Mouse (Mus musculus) duodenum, adult 2 months (tissue): Measurements from ENCODE around the gene Ptpn4. TPM values are rescaled to one million over a fixed set of nuclear protein-coding genes. Genes with fewer than 3 reads are reported as not detected.

Source experiments
- polyA plus RNA-seq: library from polyadenylated mRNA; depleted of rRNA; stranded (reverse); fragments of >200 nt; gene quantifications from 2 replicates; pipeline ENCODE4 v1.2.3, GENCODE M21; 2012; ENCODE audit warnings: low replicate concordance; rRNA removed

Gene Ptpn4
- 0.65 and 1.0 TPM in 2 replicates for polyA plus RNA-seq

GRCm38 (mm10) chr1:119837035-119837751 lies at the start of gene Ptpn4:
Gene Ptpn4 (minus strand): TSS chr1:119837613.

DNA sequence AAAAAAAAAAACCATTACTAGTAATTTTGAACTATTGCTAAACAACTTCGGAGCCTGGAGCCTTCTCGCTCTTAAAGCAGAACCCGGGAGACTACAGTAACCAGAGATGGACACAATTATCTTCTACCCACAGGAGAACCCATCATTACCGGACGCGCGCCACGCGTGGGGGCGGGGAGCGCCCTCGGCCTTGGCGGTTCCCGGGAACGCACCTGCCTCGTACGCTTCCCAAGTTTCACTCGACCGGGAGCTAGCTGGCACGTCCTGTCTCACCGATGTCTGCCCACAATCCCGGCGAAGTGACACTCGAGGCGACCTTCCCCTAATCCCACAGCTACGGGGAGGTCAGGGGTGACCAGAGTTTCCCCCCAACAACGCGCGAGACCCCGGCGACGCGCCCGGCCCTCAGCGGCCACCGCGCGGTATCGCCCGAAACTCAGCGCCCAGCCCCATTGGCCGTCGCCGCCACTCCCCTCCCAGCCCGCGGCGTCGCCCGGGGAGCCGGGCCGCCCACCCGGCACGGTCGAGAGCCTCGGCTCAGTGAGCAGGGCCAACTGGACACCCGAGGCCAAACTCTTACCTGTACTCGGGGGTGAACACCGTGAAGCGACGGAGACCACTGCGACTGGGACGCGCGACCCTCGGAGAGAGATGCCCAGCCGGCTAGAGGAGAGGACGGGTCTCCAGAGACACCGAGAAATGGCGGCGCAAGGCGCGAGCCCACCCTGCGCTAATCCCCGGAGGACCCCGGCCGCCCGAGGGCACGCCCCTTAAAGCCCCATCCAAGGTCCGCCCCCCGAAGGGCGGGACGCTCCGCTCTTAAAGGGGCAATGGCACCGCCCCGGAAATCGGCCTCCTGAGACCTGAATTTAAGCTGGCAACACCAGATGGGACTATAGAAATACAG lies 189.0 kb downstream of the Ptpn4 start, which contains the start of gene Epb41l5:
Gene Epb41l5, minus strand, starts transcription at position 796 of the 907 bp plus-strand sequence.

Other genes with a start within 250 kb of the Ptpn4 start
- 1.3 and 2.7 TPM in 2 replicates for gene Epb41l5, start 188.6 kb downstream of the Ptpn4 start, polyA plus RNA-seq
- gene Tmem177, start 75.6 kb upstream of the Ptpn4 start, polyA plus RNA-seq = 2.6 and 3.0 TPM in 2 replicates
- gene Cfap221, start 159.6 kb upstream of the Ptpn4 start, polyA plus RNA-seq = 0.02 TPM in 1 of 2 replicates, not detected in the other
- gene Sctr, start 169.3 kb upstream of the Ptpn4 start, polyA plus RNA-seq = 1.5 and 2.9 TPM in 2 replicates
- 90.5 and 265 TPM in 2 replicates for gene Tmem37, start 236.5 kb upstream of the Ptpn4 start, polyA plus RNA-seq